Mouse (Mus musculus) liver, embryonic 12.5 days (tissue): Measurements from ENCODE around the gene Mapkapk5. TPM values are rescaled to one million over a fixed set of nuclear protein-coding genes. Genes with fewer than 3 reads are reported as not detected.

Experiments
- polyA plus RNA-seq: library from polyadenylated mRNA; unstranded; fragments of >200 nt; fragmentation: Nextera tagmentation; extraction: Ambion mirVana; gene quantifications from 2 replicates; pipeline ENCODE4 v1.2.1, GENCODE M21; 2016

Mapkapk5 gene
- polyA plus RNA-seq, 1 experiment from 2014 or later: 35.8 TPM

Other genes with a start within 250 kb of the Mapkapk5 start
- 23.7 and 25.7 TPM in 2 replicates for gene Trafd1, start 160.3 kb downstream of the Mapkapk5 start, polyA plus RNA-seq
- 41.2 and 42.7 TPM in 2 replicates for gene Naa25, start 148.0 kb downstream of the Mapkapk5 start, polyA plus RNA-seq
- gene Tmem116, start 94.0 kb downstream of the Mapkapk5 start, polyA plus RNA-seq: 0.64 and 0.74 TPM in 2 replicates
- gene Erp29, start 93.4 kb downstream of the Mapkapk5 start, polyA plus RNA-seq: 103 TPM in 2 replicates
- gene Adam1b, start 42.5 kb downstream of the Mapkapk5 start, polyA plus RNA-seq: not detected in 2 replicates
- gene Adam1a, start 423 bp downstream of the Mapkapk5 start, polyA plus RNA-seq: 0.26 and 0.54 TPM in 2 replicates
- not detected in 2 replicates for gene Gm42878, start 423 bp downstream of the Mapkapk5 start, polyA plus RNA-seq
- gene Aldh2, start 47.9 kb upstream of the Mapkapk5 start, polyA plus RNA-seq: 143 and 146 TPM in 2 replicates
- gene Acad12, start 73.0 kb upstream of the Mapkapk5 start, polyA plus RNA-seq: 1.6 and 1.9 TPM in 2 replicates
- gene Acad10, start 114.6 kb upstream of the Mapkapk5 start, polyA plus RNA-seq: 2.5 and 2.6 TPM in 2 replicates
- 35.1 and 36.6 TPM in 2 replicates for gene Brap, start 114.7 kb upstream of the Mapkapk5 start, polyA plus RNA-seq
- gene Atxn2, start 165.4 kb upstream of the Mapkapk5 start, polyA plus RNA-seq: 40.5 and 40.8 TPM in 2 replicates